Mouse (Mus musculus) lung, adult 2 months (tissue): ENCODE data around the gene Hopx. TPM values are rescaled to one million over a fixed set of nuclear protein-coding genes. Genes with fewer than 3 reads are reported as not detected.

ENCODE experiments used
- DNase-seq: peaks from one replicate; pipeline ENCODE4 v3.0.0; 2022
- H3K4me1 ChIP-seq: fragments of 200-500 bp; 2 replicates; pipeline ENCODE4 v1.6.1; 2011; ENCODE audit warnings: low read length; ENCODE audit not compliant: control insufficient read depth, insufficient read depth
- H3K4me3 ChIP-seq: fragments of 200-500 bp; replicated peaks from 2 replicates; pipeline ENCODE3; 2011; ENCODE audit warnings: low read depth, mild to moderate bottlenecking, control low read depth, low read length; ENCODE audit errors: extremely low read depth
- CTCF ChIP-seq: fragments of 200-500 bp; IDR thresholded peaks from 2 replicates; pipeline ENCODE4 v1.5.1; 2011; ENCODE audit warnings: mild to moderate bottlenecking, low read length, control low read depth; ENCODE audit not compliant: insufficient read depth
- POLR2A ChIP-seq: fragments of 200-500 bp; IDR thresholded peaks from 2 replicates; pipeline ENCODE4 v1.6.1; 2011; ENCODE audit warnings: low read depth, mild to moderate bottlenecking, control low read depth, low read length, borderline replicate concordance; ENCODE audit errors: extremely low read depth
- WGBS: fragments of 180-500 bp; shearing (Covaris S2); methylation state at CpG from one replicate; pipeline ENCODE4 v1.1.7; 2018; 5-methylcytosine and 5-hydroxymethylcytosine counted together
- polyA plus RNA-seq: library from polyadenylated mRNA; depleted of rRNA; stranded (reverse); fragments of >200 nt; gene quantifications from 2 replicates; pipeline ENCODE4 v1.2.3, GENCODE M21; 2012; rRNA removed

Hopx gene
- polyA plus RNA-seq, 1 experiment, result 592 TPM

- WGBS, result 72% methylated on average over 12 of the region's 12 CpGs
- DNase-seq, result no peak
- no peaks in the 10 kb centered on the region for H3K4me1 ChIP-seq
- no peak overlapping the region for H3K4me3 ChIP-seq
- TF ChIP-seq CTCF (no peak), POLR2A (no peak)
Observed at GRCm38 (mm10) chr5:77056881-77057440, 58.0 kb downstream of the Hopx start.

GRCm38 (mm10) chr5:77052616-77053015, 62.3 kb downstream of the Hopx start:
- DNase-seq, result no peak
- Histone ChIP-seq H3K4me3 (no peak overlapping the region), H3K4me1 (no peaks in the 10 kb centered on the region)
- WGBS, result 93% methylated on average over 5 of the region's 5 CpGs
- TF ChIP-seq CTCF (no peak), POLR2A (no peak)

- DNase-seq, result no peak
- no peaks in the 10 kb centered on the region for H3K4me1 ChIP-seq
- TF ChIP-seq CTCF (no peak), POLR2A (no peak)
- H3K4me3 ChIP-seq, result no peak overlapping the region
- WGBS, result 47% methylated on average over 5 of the region's 5 CpGs
Observed at GRCm38 (mm10) chr5:77044362-77044761, 70.6 kb downstream of the Hopx start.

- no peak for TF ChIP-seq CTCF
- no peak for TF ChIP-seq POLR2A
Observed at GRCm38 (mm10) chr5:77039391-77039790, 75.5 kb downstream of the Hopx start.

GRCm38 (mm10) chr5:77038451-77038850, 76.5 kb downstream of the Hopx start:
- TF ChIP-seq POLR2A (no peak), CTCF (no peak)
- 88% methylated on average over 10 of the region's 10 CpGs for WGBS
- H3K4me3 ChIP-seq, result no peak overlapping the region
- DNase-seq, result no peak
- H3K4me1 ChIP-seq, result no peaks in the 10 kb centered on the region

More at GRCm38 (mm10) chr5:77039391-77039790, 75.5 kb downstream of the Hopx start:
- no peaks in the 10 kb centered on the region for H3K4me1 ChIP-seq
- no peak overlapping the region for H3K4me3 ChIP-seq
- no peak for DNase-seq

Other genes starting within 250 kb of the Hopx start
- 8.3 and 13.7 TPM in 2 replicates for gene Aasdh, start 209.6 kb downstream of the Hopx start, polyA plus RNA-seq
- 44.0 and 44.2 TPM in 2 replicates for gene Paics, start 163.8 kb downstream of the Hopx start, polyA plus RNA-seq
- 4.3 and 4.8 TPM in 2 replicates for gene Ppat, start 163.5 kb downstream of the Hopx start, polyA plus RNA-seq
- gene Srp72, start 140.4 kb downstream of the Hopx start, polyA plus RNA-seq, result 15.1 and 21.6 TPM in 2 replicates
- gene Arl9, start 111.1 kb downstream of the Hopx start, polyA plus RNA-seq, result not detected in 2 replicates
- 0.18 and 0.65 TPM in 2 replicates for gene Thegl, start 99.1 kb downstream of the Hopx start, polyA plus RNA-seq
- gene Spink2, start 96.3 kb upstream of the Hopx start, polyA plus RNA-seq, result 2.4 and 3.5 TPM in 2 replicates
- 6.7 and 7.3 TPM in 2 replicates for gene Rest, start 150.4 kb upstream of the Hopx start, polyA plus RNA-seq
- gene Noa1, start 195.0 kb upstream of the Hopx start, polyA plus RNA-seq, result 8.0 and 9.6 TPM in 2 replicates
- 18.2 and 18.6 TPM in 2 replicates for gene Polr2b, start 195.0 kb upstream of the Hopx start, polyA plus RNA-seq